34 mouse cellular contexts compared by ENCODE assay signal in genomic region chr16:84629868-84630267, GRCm38 (mm10).
"Had no signal": no experiment of that assay in that cellular context is flagged by ENCODE, and none has a peak within 500 bp of the region (broad histone marks: within the 10 kb centered on the region; RNA-seq: fewer than 3 reads in every experiment).

No protein-coding gene starts in this region.

- H3K27ac ChIP-seq: heart, embryonic 10.5 days; heart, embryonic 13.5 days; heart, embryonic 15.5 days; hindbrain, embryonic 10.5 days; hindbrain, embryonic 12.5 days; hindbrain, embryonic 13.5 days; hindbrain, embryonic 14.5 days; hindbrain, embryonic 15.5 days; hindbrain, postnatal 0 days; intestine, embryonic 15.5 days; kidney, embryonic 15.5 days; kidney, postnatal 0 days; layer of hippocampus, adult 2 months had no signal

- H3K27me3 ChIP-seq: heart, embryonic 12.5 days; heart, embryonic 13.5 days; heart, embryonic 15.5 days; hindbrain, embryonic 12.5 days; hindbrain, embryonic 13.5 days; hindbrain, embryonic 15.5 days; intestine, embryonic 15.5 days; kidney, embryonic 15.5 days had no signal

- H3K4me1 ChIP-seq: heart, embryonic 10.5 days; heart, embryonic 12.5 days; heart, embryonic 13.5 days; heart, embryonic 15.5 days; hindbrain, embryonic 10.5 days; hindbrain, embryonic 12.5 days; hindbrain, embryonic 13.5 days; hindbrain, embryonic 15.5 days; intestine, embryonic 15.5 days; kidney, embryonic 15.5 days had no signal

- DNase-seq: heart, postnatal 10 days; heart, postnatal 14 days; heart, postnatal 36 days; kidney, adult 11 months; kidney, adult 18-20 months; kidney, adult 2 months; kidney, adult 8-10 months; kidney, adult 9 months; kidney, postnatal 10 days; kidney, postnatal 14 days; kidney, postnatal 25 days; kidney, postnatal 36 days; kidney, postnatal 4 days; layer of hippocampus, adult 9-11 months; layer of hippocampus, postnatal 36 days had no signal

- H3K36me3 ChIP-seq: heart, embryonic 10.5 days; heart, embryonic 12.5 days; heart, embryonic 13.5 days; heart, embryonic 15.5 days; hindbrain, embryonic 10.5 days; hindbrain, embryonic 12.5 days; hindbrain, embryonic 13.5 days; hindbrain, embryonic 15.5 days; intestine, embryonic 15.5 days; kidney, embryonic 15.5 days had no signal

- H3K4me2 ChIP-seq: heart, embryonic 11.5 days; heart, embryonic 12.5 days; heart, embryonic 13.5 days; heart, embryonic 15.5 days; hindbrain, embryonic 12.5 days; hindbrain, embryonic 13.5 days; hindbrain, embryonic 14.5 days; hindbrain, embryonic 15.5 days; intestine, embryonic 15.5 days; kidney, embryonic 15.5 days had no signal

- H3K9ac ChIP-seq: heart, embryonic 12.5 days; heart, embryonic 13.5 days; heart, embryonic 15.5 days; hindbrain, embryonic 12.5 days; hindbrain, embryonic 13.5 days; hindbrain, embryonic 14.5 days; hindbrain, embryonic 15.5 days; intestine, embryonic 15.5 days; kidney, embryonic 15.5 days had no signal

- ATAC-seq: hindbrain, embryonic 16.5 days; hindbrain, postnatal 0 days; inflammation-experienced regulatory T-cells, adult 6 months; intestine, embryonic 15.5 days; intestine, embryonic 16.5 days; intestine, postnatal 0 days had no signal

- H3K4me3 ChIP-seq: heart, embryonic 10.5 days; heart, embryonic 12.5 days; heart, embryonic 13.5 days; heart, embryonic 15.5 days; hindbrain, embryonic 10.5 days; hindbrain, embryonic 12.5 days; hindbrain, embryonic 13.5 days; hindbrain, embryonic 15.5 days; intestine, embryonic 15.5 days; kidney, embryonic 15.5 days; layer of hippocampus, adult 2 months had no signal

- H3K9me3 ChIP-seq: heart, embryonic 10.5 days; heart, embryonic 12.5 days; heart, embryonic 13.5 days; heart, embryonic 15.5 days; hindbrain, embryonic 10.5 days; hindbrain, embryonic 12.5 days; hindbrain, embryonic 13.5 days; hindbrain, embryonic 15.5 days; intestine, embryonic 15.5 days; kidney, embryonic 15.5 days had no signal
